Mouse (Mus musculus) heart, postnatal 0 days (tissue): ENCODE data around the gene Zfp292.

Experiments used
- CTCF ChIP-seq: IDR thresholded peaks from 2 replicates; pipeline ENCODE4 v1.5.1; 2016; ENCODE audit warnings: antibody characterized with exemption, control low read depth, low read depth
- EP300 ChIP-seq: IDR thresholded peaks from 2 replicates; pipeline ENCODE4 v1.6.1; 2016; ENCODE audit warnings: antibody characterized with exemption, low read depth

GRCm38 (mm10) chr4:34901166-34901565 is 18.4 kb upstream of the Zfp292 start:
- no peak for TF ChIP-seq CTCF
- TF ChIP-seq EP300, result no peak
